Mouse (Mus musculus) naive thymus-derived CD4-positive, alpha-beta T cell, adult 2 months (primary cell): ENCODE results near the gene Igsf21.

Experiments
- DNase-seq: peaks from one replicate; pipeline ENCODE4 v3.0.0-alpha.2; 2011; ENCODE audit warnings: low read depth

Igsf21 gene

DNA sequence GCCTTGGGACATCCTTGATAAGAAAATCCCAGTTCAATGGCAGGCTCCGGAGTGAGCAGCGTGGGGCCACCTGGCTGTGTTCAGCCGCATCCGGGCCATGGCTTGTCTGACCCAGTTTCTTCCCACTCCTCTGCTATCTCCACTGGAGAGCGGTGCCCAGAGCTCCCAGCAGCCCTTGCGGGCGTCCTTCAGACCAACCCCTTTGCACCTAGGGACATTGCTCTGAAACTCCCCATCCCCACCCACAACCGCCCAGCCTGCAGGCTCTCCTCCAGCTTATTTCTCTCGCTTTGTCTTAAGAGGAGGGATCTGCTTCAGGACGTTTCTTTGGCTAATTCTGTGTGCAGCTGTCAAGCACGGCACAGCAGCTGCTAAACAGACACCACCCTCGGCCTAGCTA is 202.6 kb downstream of the Igsf21 start:
- no peak for DNase-seq

DNA sequence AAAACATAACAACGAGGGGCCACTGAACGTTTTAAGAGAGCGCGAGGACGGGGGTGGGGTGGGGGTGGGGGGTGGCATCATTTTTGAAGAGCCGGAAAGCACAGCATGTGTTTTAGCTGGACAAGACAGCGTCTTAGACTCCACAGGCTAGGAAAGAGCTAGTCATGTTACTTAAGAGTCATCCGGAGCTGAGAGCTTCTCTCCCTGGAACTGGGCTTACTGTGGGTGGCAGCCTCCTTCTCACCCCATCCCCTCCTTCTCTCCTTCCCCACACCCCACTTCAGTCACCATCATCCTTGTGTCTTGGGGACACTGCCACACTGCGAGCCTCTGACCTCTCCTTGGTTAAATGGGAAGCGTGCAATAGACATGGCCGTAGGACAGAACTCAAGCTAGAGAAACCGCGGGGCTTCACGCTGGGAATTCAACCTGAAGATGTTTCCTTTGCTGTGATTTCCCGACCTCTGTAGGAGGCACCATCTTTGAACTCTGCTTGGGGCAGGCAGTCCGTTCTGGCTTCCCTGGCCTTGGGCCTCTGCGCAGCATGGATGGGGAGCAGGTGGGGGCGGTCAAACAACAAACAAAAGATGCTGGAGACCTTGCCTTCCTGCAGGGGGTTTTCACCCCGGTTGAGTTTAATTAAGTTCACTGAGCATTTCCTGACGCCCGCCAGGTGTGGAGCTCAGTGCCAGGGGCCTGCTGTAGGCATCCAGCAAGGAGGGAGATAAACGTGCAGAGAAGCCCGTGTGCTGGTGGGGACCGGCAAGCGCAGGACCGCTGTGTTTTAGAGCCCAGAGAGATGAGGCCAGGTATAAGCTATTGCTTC is 207.8 kb downstream of the Igsf21 start:
- DNase-seq, result no peak

DNA sequence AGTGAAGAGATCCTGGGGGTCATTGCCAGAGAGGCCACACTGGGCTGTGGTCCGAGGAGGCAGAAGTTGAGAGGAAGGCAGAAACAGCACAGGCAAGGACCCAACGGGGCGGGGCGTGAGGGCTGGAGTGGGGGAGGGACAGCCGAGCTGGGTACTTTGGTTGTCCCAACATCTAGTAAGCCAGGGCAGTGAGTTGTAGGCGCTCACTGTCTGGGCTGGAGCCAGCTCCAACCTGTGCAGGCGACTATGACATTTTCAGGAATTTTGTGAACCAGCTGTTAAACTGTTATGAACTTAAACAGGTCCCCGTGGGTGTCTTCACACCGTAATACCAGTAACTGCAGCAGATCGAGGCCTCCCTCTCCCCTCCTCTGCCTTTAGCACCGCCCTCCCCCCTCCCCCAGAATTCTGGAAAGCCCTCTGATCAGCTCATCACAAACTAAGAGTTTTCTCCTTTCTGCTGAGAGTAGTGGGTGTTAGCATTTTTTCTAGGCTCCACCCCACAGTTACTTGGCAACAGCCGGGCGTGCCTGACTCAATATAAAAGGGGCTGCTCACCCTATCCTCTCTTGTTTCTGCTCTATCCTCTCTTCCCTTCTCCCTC is 208.7 kb downstream of the Igsf21 start:
- no peak for DNase-seq

DNA sequence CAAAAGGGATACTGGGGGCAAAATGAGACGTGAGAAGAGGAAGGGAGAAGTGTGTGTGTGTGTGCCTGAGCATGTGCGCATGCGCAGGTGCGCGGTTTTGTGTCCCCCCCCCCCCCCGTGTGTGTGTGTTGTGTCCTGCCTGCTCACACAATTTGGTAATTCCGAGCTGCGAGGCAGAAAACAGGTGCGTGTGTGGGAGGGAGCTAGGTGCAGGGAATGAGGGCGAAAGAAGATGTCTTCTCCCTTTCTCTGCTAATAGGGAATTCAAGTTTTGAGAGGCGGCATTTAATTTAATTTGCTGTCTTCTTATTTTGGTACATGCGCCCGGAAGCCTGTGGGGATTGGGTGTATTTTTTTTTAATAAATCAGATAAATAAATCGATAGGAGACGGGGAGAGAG is 211.4 kb downstream of the Igsf21 start:
- no peak for DNase-seq

DNA sequence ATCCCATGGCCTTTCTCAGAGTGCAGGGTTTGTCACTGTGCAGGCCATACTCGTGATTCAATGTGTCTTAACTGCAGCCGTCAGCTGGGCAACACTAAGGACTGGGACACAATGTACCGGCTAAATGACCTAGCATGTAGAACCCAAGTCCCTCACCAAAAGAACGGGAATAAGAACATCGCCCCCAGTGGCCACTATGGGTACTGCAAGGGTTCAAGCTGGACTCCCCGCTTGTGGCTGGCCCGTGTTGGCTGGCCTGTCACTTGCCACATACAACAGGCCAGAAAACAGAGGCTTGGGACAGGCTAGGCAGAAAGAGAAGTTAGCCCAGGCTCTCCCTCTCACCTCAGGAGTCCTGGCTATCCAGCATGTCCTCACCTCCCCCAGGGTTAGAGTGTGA is 213.2 kb downstream of the Igsf21 start:
- DNase-seq, result peak; percentile 14

DNA sequence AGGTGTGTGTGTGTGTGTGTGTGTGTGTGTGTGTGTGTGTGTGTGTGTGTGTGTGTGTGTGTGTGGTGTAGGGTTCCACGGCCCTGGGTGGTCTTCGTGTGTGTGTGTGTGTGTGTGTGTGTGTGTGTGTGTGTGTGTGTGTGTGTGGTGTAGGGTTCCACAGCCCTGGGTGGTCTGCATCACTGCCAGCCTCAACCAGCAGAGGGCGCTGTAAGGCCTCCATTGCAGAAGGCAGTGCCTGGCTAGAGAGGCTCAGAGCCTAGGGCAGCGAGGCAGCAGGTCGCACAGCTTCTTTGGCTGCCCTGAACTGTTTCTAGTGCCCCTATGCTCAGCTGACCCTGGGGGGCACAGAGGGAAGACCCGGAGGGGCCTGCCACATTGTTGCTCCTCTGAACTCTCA is 216.2 kb downstream of the Igsf21 start:
- no peak for DNase-seq

DNA sequence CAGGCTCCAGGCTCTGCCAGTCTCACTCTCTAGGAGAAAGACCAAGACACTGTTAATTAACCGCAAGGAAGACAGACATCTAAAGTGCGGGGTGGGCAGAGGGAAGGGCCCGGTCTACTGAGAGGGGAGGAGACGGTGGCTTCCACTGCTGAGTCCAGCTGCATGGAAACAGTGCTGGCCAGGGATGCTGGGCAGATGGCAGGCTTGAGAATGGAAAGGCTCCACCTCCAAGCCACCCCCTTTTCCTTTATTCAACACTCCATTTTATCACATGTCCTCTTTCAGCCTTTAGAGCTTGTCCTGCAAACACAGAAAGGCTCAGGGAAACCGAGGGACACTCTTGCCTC is 216.6 kb downstream of the Igsf21 start:
- no peak for DNase-seq

DNA sequence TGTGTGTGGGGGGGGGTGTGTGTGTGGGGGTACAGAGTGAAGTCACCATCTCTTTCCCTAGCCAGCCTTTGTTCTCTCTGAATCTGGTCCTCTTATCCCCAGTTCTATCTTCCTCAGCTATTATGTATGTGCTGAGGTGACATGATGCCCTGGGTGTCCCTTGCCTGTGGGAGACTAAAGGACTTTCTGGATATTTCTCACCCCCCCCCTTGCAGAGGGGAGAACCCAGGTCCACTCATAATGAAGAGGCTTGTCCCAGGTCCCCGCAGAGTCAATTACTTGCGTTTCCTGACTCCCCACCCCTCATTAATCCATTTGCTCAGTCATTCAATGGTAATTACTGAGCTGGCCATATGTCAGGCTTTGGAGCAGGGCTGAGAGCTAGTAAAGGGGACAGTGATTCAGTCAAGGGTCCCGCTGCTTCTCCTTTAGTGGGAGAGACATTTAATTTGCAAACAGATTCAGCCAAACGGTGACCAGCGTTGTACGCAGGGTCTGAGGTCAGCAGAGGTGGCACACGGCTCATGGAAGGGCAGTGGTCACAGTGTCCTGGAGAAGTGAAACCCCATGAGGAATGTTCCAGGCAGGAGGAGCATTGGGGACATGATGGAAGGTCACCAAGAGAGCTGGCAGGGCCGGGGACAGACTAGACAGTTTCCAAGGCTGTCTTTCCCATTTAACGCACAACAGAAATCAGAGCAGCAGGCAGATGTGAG is 217.1 kb downstream of the Igsf21 start:
- DNase-seq, result no peak

DNA sequence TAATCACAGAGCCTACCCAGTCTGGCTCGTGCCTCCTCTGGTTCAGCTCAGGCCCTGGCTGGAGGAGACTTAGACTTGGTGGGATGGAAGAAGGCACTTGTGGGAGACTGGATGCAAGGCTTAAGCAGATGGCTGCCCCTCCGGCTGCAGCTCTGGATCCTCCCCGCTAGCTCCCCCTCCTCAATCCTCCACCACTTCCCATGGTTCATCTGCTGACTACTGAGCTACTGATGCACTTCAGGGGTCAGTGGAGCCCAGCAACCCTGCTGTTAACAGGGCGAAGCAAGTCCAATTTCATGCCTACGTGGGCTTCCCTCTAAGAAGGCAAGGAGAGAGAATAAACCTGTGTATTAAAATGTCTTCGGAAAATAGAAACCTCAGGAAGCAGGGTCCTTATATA is 222.8 kb downstream of the Igsf21 start:
- no peak for DNase-seq

DNA sequence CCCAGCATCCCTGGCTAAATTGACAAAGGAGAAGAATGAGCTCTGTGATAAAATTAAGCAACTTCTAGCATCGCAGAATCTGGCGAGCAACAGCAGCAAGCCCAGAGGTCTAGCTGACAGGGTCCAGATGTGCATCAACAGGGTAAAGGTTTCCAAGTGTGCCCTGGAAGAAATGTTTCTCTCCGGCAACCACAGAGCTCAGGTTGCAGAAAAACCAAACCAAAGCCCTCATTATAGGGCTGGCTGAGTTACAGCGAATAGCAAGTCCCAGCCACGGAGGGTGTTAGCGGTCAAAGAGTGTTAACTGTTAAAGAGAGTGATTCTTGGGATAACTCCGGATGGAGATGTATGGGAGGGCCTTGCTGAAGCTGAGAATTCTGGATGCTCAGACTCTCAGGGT is 230.7 kb downstream of the Igsf21 start:
- DNase-seq, result no peak

DNA sequence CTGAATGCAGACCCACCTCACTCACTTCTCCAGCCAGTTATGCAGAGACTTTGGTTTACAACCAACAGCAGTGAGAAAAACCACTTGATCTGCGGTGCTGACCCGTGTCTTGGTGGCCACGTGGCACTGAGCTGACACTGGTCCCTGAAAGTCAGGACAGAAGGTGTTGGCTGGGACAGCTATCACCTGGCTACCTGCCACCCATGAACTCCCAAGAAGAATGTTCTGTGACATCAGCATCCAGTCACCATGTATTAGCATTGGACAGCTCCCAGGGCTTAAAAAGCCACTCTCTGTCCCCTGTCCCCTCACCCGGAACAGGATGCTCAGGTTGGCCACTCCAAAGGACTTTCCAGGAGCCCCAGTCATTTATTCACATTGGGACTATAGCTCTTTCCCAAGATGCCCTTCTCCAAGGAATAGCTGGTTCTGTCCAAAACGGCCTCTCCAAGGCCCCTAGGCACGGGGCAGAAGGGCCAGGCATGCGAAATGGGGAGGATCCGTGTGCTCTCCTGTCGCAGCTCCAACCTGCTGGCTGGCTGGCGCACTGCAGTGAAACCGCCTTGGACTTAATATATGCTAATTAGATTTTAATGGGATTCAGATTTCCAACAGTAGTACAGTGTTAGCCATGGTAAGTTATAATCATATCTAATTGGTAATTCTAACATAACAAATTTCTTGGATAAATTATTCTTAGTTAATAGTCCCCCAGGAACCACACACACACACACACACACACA is 235.7 kb downstream of the Igsf21 start:
- DNase-seq, result no peak

DNA sequence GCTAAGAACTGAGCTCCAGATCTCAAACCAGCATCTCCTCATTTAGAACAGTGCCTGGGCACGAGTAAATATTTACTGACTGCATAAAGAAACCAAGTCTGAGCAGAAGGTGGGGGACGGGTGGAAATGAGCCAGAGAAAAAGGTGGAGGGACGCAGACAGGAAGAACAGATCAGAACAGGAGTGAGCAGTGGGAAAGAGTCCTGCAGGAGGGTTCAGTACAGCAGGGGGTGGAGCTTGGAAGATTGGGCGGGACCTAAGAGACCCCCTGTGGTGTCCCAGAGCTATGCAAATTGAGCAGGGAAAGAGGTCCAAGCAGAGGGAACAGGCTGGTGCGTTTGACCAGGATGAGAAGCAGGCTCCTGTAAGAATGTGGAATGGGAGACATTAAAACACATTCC is 241.7 kb downstream of the Igsf21 start:
- no peak for DNase-seq

DNA sequence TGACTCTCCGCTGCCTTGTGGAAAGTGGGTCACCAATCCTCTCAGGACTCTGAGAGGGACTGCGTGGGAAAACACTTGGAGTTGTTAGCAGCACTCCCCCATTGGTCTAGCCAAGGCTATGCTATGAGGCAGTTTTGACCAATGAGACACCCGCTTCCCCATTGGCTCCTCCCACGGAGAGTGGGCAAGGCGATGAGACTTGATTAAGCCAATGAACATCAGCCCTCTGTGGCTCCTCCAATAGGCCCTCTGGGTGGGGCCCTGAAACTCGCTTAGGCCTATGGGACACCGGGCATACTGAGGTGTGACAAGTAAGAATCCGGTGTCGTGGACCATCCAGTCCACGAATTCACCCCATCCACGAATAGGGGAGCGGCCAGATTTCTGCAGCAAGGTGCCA is 242.4 kb downstream of the Igsf21 start:
- DNase-seq, result no peak

DNA sequence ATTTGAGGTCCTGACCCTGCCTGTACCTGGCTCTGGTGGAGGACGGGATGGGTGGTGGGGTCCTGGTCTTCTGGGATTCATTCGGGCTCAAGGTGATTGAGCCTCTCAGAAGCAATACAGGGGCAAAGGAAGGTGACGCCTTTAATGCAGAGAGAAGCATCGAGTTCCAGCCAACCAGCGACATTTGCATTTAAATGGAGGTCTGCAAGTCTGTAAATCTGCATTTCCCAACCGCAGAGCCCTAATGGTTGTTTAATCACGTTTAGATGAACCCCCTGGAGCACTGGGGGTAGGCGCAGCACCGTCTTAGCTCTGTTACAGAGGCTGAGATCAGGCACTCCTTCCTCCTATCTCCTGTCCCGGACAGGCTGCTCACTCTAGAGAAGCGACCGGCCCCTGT is 244.5 kb downstream of the Igsf21 start:
- no peak for DNase-seq

DNA sequence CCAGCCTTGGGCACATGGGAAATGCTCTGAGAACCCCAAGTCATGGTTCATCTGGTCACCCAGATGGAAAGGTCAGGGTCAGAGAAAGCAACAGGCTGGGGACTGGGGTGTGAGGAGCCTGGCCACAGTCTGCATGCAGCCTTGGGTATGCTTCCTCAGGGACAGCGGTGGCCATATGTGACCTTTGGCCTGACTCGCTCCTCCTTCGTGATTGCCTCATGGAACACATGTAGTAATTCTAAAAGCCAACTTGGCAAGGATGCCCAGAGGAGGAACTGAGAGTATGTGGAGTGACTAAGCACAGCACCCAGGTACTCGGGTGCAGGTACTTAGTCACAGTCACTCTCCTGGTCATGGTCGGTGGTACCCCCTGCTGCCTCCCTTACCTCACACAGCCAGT is 245.7 kb downstream of the Igsf21 start:
- no peak for DNase-seq

DNA sequence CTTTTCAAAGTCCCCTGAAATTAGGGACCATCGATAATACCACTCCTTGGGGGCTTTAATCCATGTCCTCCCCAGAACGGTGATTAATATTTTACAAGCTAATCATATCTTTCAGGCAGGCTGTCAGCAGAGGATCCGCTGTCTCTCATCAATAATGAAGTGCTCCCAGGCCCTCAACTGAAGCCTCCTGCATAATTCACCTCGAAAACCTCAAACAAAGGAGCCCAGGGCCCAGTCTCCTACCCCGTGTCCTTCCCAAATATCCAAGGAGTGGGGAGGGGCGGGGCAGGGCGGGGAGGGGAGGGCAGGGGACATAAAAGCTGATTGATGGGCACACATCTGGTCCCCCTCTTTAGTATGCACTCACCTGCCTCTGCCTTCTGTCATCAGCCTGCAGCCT is 247.6 kb downstream of the Igsf21 start:
- DNase-seq, result no peak

DNA sequence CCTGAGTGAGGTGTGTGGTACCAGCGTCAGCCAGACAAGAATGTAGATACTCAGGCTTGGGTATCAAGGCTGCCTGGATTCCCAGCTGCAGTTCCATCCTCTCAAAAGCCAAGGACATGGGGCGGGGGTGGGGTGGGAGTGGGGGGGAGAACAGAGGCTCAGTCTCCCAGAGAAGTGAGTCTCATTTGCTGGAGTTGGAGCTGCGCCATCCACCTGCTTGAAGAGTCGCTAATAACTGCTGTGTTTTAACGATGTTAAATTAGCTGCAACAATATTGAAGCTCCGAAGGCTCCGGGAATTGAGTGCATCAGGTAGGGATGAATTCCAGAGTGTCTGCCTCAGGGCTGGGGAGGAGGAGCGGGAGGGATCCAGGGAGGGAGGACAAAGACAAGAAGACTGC is 250.9 kb downstream of the Igsf21 start:
- DNase-seq, result no peak

DNA sequence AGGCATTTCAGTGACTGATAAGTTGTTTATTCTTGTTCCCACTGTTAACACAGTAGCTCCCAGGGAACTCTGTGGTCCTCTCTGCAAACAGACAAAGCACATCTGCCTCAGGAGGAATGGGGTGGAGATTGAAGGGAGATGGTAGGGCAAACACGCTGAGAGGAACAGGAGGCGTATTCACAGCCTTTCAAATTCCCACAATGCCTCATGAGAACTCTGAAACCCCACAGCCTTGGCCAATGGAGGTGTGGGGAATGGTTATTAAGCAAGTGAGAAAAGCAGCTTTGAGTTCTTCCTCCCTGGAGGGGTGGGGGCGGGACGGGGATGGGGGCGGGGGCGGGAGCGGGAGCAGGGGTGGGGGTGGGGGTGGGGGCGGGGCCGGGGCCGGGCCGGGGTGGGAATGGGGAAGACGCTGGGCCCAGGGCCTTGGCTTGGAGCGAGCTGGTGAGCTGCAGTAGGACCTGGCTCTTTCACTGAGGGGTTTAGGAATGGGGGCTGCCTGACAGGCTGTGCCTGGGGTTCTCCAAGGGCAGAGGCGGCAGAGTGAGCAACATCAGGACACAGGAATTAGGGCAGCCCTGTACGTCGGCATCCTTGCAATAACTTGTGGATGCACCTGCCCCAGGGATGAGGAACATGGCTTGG is 253.4 kb downstream of the Igsf21 start:
- no peak for DNase-seq

DNA sequence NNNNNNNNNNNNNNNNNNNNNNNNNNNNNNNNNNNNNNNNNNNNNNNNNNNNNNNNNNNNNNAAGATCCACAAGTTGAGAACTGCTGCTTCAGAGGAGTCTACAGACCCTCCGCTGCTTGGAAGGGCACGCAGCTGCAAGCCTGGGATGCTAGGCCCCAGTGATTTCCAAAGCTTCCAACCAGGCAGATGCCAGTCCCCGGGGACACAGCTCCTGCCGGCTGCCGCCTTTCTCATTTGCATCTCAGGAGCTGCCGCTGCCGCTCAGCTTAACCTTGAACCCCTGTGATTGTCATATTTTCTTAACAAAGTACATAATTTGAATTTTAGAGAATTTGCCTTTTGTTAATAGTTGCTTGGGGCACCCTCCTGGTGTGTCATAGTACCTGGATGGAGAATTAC is 259.7 kb downstream of the Igsf21 start:
- no peak for DNase-seq

DNA sequence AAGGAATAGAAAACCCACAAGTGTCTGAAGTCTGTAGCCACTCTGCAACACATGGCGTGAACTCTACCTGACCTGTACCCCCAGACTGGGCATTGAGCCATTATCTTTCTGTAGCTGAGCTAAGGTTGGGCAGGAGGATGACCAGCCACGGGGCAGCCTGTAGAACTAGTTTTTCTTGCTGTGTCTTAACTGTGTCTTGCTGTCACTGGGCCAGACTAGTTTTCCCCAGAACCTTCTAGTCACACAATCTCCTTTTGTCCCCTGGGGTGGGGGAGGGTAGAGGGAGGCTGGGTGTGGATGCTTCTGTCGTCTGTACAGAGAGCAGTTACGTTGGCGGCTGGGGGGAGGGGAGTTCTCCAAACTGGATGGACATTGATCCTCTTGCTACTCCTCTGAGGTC is 267.9 kb downstream of the Igsf21 start:
- no peak for DNase-seq

DNA sequence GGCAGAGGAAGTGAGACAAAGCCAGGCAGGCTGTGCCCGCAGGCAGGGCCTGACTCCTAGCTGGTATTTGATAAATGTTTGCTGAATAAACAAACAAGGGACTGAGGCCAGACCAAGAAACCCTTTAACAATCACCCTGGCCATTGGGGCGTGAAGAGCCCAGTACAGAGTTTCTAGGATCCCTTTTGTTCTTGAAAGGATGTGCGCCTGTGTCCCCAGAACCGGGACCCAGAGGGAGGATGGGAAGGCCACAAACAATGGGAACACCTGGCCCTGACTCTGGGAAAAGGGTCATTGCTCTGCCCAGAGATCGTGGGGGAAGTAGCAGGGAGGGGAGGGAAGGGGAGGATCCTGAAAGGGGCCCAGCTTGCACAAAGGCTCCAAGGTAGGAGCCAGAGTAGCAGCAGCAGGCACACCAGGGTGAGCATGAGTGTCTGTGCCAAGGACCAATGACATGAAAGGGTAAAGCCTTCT is 269.2 kb downstream of the Igsf21 start:
- no peak for DNase-seq
